Mouse (Mus musculus): ENCODE data around the gene Zfp865. TPM values are rescaled to one million over a fixed set of nuclear protein-coding genes. Genes with fewer than 3 reads are reported as not detected.
"Not testable (repeated sequence)": the region's sequence is repeated elsewhere in the genome, so short reads cannot be mapped to it uniquely, and the experiment has no call there.

The Zfp865 gene
- polyA plus RNA-seq, 1 experiment = 52.4 TPM

- TF ChIP-seq CTCF (IDR thresholded peaks at IDR 0.05; ENCODE audit: borderline replicate concordance, extremely low read depth, insufficient read depth, insufficient read length) (peak; percentile 1; the same call in 1 of the 2 replicates), POLR2A (IDR thresholded peaks at IDR 0.05; ENCODE audit: borderline replicate concordance, extremely low read depth, insufficient read depth, insufficient read length, poor library complexity, severe bottlenecking) (no peak)
- DNase-seq (ENCODE audit: low read depth) = no peak
These were observed 2.8 kb upstream of the Zfp865 start for GRCm38 (mm10) chr7:5017352-5017751.

- TF ChIP-seq POLR2A (IDR thresholded peaks at IDR 0.05; ENCODE audit: borderline replicate concordance, extremely low read depth, insufficient read depth, insufficient read length, poor library complexity, severe bottlenecking) = no peak
- no peak for TF ChIP-seq CTCF (IDR thresholded peaks at IDR 0.05; ENCODE audit: borderline replicate concordance, extremely low read depth, insufficient read depth, insufficient read length)
These were observed 2.2 kb upstream of the Zfp865 start for GRCm38 (mm10) chr7:5017931-5018330.

DNA sequence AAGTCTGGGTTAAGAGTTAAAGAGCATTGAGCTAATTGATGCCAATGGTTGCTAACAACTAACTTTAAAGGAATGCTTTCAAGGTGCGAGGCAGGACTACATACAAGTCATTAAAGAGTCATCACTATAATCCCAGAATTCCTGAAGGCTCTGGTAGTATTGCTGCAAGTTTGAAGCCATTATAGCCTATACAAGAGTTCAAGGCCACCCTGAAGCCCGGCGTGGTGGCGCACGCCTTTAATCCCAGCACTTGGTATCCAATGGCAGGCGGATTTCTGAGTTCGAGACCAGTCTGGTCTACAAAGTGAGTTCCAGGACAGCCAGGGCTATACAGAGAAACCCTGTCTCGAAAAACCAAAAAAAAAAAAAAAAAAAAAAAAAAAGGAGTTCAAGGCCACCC lies 600 bp upstream of the Zfp865 start:
- DNase-seq (ENCODE audit: low read depth) = not testable (repeated sequence)

More at GRCm38 (mm10) chr7:5017931-5018330, 2.2 kb upstream of the Zfp865 start:
- DNase-seq (ENCODE audit: low read depth) = no peak

- DNase-seq (ENCODE audit: low read depth) = no peak
- TF ChIP-seq POLR2A (IDR thresholded peaks at IDR 0.05; ENCODE audit: borderline replicate concordance, extremely low read depth, insufficient read depth, insufficient read length, poor library complexity, severe bottlenecking) = no peak
- TF ChIP-seq CTCF (IDR thresholded peaks at IDR 0.05; ENCODE audit: borderline replicate concordance, extremely low read depth, insufficient read depth, insufficient read length) = no peak
These were observed 509 bp downstream of the Zfp865 start for GRCm38 (mm10) chr7:5020685-5021084.

DNA sequence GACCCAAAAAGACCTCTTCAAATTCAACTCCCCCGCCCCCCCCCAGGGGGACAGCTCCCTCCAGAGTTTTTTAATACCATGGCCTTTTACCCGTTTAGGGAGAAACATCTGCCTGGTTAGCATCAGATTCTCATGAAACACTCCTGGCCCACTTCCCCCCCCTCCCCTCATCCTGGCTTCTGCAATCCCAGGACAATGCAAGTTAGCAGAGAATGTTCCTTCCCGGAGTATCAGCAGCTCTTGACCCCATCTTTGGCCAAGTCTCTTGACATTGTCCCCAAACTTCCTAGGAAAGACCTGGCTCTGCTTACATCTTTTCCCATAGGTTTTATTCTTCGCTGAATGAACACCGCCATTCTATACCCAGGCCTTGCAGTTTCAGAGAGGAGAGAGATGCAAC lies 1.0 kb downstream of the Zfp865 start:
- no peak for TF ChIP-seq CTCF (IDR thresholded peaks at IDR 0.05; ENCODE audit: borderline replicate concordance, extremely low read depth, insufficient read depth, insufficient read length)
- no peak for TF ChIP-seq POLR2A (IDR thresholded peaks at IDR 0.05; ENCODE audit: borderline replicate concordance, extremely low read depth, insufficient read depth, insufficient read length, poor library complexity, severe bottlenecking)
- DNase-seq (ENCODE audit: low read depth) = no peak

DNA sequence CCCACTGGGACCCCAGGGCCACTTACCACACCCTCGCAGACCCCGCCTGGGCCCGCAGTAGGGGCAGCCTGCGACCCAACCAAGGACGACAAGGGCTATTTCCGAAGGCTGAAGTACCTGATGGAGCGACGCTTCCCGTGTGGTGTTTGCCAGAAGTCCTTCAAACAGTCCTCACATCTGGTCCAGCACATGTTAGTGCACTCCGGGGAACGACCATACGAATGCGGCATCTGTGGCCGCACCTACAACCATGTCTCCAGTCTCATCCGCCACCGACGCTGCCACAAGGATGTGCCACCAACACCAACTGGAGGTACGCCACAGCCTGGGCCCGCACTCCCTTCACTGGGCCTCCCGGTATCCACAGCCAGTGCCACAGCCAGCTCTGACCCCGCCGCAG lies 9.4 kb downstream of the Zfp865 start:
- TF ChIP-seq POLR2A (IDR thresholded peaks at IDR 0.05; ENCODE audit: borderline replicate concordance, extremely low read depth, insufficient read depth, insufficient read length, poor library complexity, severe bottlenecking) = no peak
- no peak for TF ChIP-seq CTCF (IDR thresholded peaks at IDR 0.05; ENCODE audit: borderline replicate concordance, extremely low read depth, insufficient read depth, insufficient read length)
- DNase-seq (ENCODE audit: low read depth) = no peak

- no peak for DNase-seq (ENCODE audit: low read depth)
These were observed 9.8 kb downstream of the Zfp865 start for GRCm38 (mm10) chr7:5029946-5030345.

DNA sequence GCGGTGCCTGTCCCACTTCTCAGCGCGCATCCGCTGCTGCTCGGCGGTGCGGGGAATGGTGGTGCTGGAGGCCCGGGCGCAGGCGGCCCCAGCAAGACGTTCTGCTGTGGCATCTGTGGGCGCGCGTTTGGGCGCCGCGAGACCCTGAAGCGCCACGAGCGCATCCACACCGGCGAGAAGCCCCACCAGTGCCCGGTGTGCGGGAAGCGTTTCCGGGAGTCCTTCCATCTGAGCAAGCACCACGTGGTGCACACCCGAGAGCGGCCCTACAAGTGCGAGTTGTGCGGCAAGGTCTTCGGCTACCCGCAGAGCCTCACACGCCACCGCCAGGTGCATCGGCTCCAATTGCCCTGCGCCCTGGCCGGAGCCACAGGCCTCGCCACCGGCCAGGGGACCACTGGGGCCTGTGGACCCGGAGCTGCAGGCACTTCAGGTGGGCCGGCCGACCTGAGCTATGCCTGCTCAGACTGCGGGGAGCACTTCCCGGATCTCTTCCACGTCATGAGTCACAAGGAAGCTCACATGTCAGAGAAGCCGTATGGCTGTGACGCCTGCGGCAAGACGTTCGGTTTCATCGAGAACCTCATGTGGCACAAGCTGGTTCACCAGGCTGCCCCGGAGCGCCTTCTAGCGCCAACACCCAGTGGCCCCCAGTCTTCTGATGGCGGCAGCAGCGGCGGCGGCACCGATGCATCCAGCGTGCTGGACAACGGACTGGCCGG lies 10.5 kb downstream of the Zfp865 start:
- DNase-seq (ENCODE audit: low read depth) = no peak
- no peak for TF ChIP-seq POLR2A (IDR thresholded peaks at IDR 0.05; ENCODE audit: borderline replicate concordance, extremely low read depth, insufficient read depth, insufficient read length, poor library complexity, severe bottlenecking)
- no peak for TF ChIP-seq CTCF (IDR thresholded peaks at IDR 0.05; ENCODE audit: borderline replicate concordance, extremely low read depth, insufficient read depth, insufficient read length)

More at GRCm38 (mm10) chr7:5029946-5030345, 9.8 kb downstream of the Zfp865 start:
- no peak for TF ChIP-seq CTCF (IDR thresholded peaks at IDR 0.05; ENCODE audit: borderline replicate concordance, extremely low read depth, insufficient read depth, insufficient read length)

DNA sequence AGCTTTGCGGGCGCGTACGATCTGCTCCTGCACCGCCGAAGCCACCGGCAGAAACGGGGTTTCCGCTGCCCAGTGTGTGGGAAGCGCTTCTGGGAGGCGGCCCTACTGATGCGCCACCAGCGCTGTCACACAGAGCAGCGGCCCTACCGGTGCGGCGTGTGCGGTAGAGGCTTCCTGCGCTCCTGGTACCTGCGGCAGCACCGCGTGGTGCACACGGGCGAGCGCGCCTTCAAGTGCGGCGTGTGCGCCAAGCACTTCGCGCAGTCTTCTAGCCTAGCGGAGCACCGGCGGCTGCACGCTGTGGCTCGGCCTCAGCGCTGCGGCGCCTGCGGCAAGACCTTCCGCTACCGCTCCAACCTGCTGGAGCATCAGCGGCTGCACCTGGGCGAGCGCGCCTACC lies 11.3 kb downstream of the Zfp865 start:
- DNase-seq (ENCODE audit: low read depth) = no peak
- TF ChIP-seq POLR2A (IDR thresholded peaks at IDR 0.05; ENCODE audit: borderline replicate concordance, extremely low read depth, insufficient read depth, insufficient read length, poor library complexity, severe bottlenecking) (no peak), CTCF (IDR thresholded peaks at IDR 0.05; ENCODE audit: borderline replicate concordance, extremely low read depth, insufficient read depth, insufficient read length) (no peak)

GRCm38 (mm10) chr7:5033818-5034217 lies 13.6 kb downstream of the Zfp865 start, which contains the start of gene 4632433K11Rik:
4632433K11Rik (plus strand) TSS chr7:5034118.
- TF ChIP-seq CTCF (IDR thresholded peaks at IDR 0.05; ENCODE audit: borderline replicate concordance, extremely low read depth, insufficient read depth, insufficient read length) (no peak), POLR2A (IDR thresholded peaks at IDR 0.05; ENCODE audit: borderline replicate concordance, extremely low read depth, insufficient read depth, insufficient read length, poor library complexity, severe bottlenecking) (no peak)
- no peak for DNase-seq (ENCODE audit: low read depth)

DNA sequence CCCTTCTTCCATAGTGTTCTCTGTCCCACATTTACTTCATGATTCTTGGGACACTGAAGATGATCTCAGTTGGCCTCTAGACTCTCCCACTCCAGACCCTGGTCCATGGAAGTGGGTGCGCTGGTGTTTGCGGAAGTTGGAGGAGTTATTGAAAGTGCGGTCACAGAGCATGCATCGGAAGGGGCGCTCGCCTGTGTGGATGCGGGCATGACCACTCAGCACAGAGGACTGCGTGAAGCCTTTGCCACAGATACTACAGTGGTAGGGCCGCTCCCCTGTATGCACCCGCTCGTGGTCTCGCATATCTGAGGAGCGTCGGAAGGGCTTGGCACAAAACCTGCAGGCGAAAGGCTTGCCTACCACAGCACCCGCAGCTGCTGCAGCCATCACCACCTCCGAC lies 15.5 kb downstream of the Zfp865 start:
- DNase-seq (ENCODE audit: low read depth) = no peak
- TF ChIP-seq POLR2A (IDR thresholded peaks at IDR 0.05; ENCODE audit: borderline replicate concordance, extremely low read depth, insufficient read depth, insufficient read length, poor library complexity, severe bottlenecking) (no peak), CTCF (IDR thresholded peaks at IDR 0.05; ENCODE audit: borderline replicate concordance, extremely low read depth, insufficient read depth, insufficient read length) (no peak)

GRCm38 (mm10) chr7:5036136-5036535 lies 16.0 kb downstream of the Zfp865 start:
- no peak for DNase-seq (ENCODE audit: low read depth)
- TF ChIP-seq CTCF (IDR thresholded peaks at IDR 0.05; ENCODE audit: borderline replicate concordance, extremely low read depth, insufficient read depth, insufficient read length) = no peak
- TF ChIP-seq POLR2A (IDR thresholded peaks at IDR 0.05; ENCODE audit: borderline replicate concordance, extremely low read depth, insufficient read depth, insufficient read length, poor library complexity, severe bottlenecking) = no peak
